Mouse (Mus musculus): ENCODE data around the gene Uba7. TPM values are rescaled to one million over a fixed set of nuclear protein-coding genes. Genes with fewer than 3 reads are reported as not detected.
"Not testable (repeated sequence)": the region's sequence is repeated elsewhere in the genome, so short reads cannot be mapped to it uniquely, and the experiment has no call there.

Gene Uba7
- total RNA-seq, 1 experiment from 2014 or later: 15.2 TPM

- no peak for DNase-seq
Measured at GRCm38 (mm10) chr9:107993013-107993412, 17.7 kb downstream of the Uba7 start.

- no peak for DNase-seq
Measured at GRCm38 (mm10) chr9:107994464-107994863, 19.2 kb downstream of the Uba7 start.

- no peak for DNase-seq
Measured at GRCm38 (mm10) chr9:107995513-107995912, 20.2 kb downstream of the Uba7 start.

GRCm38 (mm10) chr9:107996049-107996448 lies 20.7 kb downstream of the Uba7 start, which contains the start of gene Gm20662:
TSS of gene Gm20662 (plus strand) at chr9:107996349.
- no peak for DNase-seq

- DNase-seq: peak; percentile 100
Measured at GRCm38 (mm10) chr9:108001922-108002770, 26.8 kb downstream of the Uba7 start, which contains the start of gene Ip6k1. TSS of gene Ip6k1 (plus strand) at chr9:108002501.

GRCm38 (mm10) chr9:108002778-108003530 lies 27.6 kb downstream of the Uba7 start:
- no peak for DNase-seq

- DNase-seq: peak; percentile 16
Measured at GRCm38 (mm10) chr9:108003531-108003890, 28.2 kb downstream of the Uba7 start.

- DNase-seq: no peak
Measured at GRCm38 (mm10) chr9:108008041-108008440, 32.7 kb downstream of the Uba7 start.

- no peak for DNase-seq
Measured at GRCm38 (mm10) chr9:108010385-108010784, 35.1 kb downstream of the Uba7 start.

GRCm38 (mm10) chr9:108013577-108013976 lies 38.3 kb downstream of the Uba7 start:
- DNase-seq: not testable (repeated sequence)

- DNase-seq: no peak
Measured at GRCm38 (mm10) chr9:108017127-108017526, 41.8 kb downstream of the Uba7 start.

GRCm38 (mm10) chr9:108020741-108021140 lies 45.4 kb downstream of the Uba7 start:
- DNase-seq: no peak

GRCm38 (mm10) chr9:108023216-108023615 lies 47.9 kb downstream of the Uba7 start:
- no peak for DNase-seq

- no peak for DNase-seq
Measured at GRCm38 (mm10) chr9:108026584-108026983, 51.3 kb downstream of the Uba7 start.

- DNase-seq: no peak
Measured at GRCm38 (mm10) chr9:108027867-108028266, 52.6 kb downstream of the Uba7 start.

GRCm38 (mm10) chr9:108032126-108032525 lies 56.8 kb downstream of the Uba7 start:
- DNase-seq: no peak

Other genes starting within 250 kb of the Uba7 start
- gene Rbm5, start 204.5 kb upstream of the Uba7 start, total RNA-seq (2021): 108 and 137 TPM in 2 replicates
- 49.8 and 61.4 TPM in 2 replicates for gene Rbm6, start 102.3 kb upstream of the Uba7 start, total RNA-seq (2021)
- gene Mon1a, start 87.4 kb upstream of the Uba7 start, total RNA-seq (2021): 12.3 and 14.0 TPM in 2 replicates
- gene Mst1r, start 68.6 kb upstream of the Uba7 start, total RNA-seq (2021): 5.0 and 8.7 TPM in 2 replicates
- gene Actl11, start 47.0 kb upstream of the Uba7 start, total RNA-seq (2021): not detected in 2 replicates
- 1.3 and 2.3 TPM in 2 replicates for gene Camkv, start 39.8 kb upstream of the Uba7 start, total RNA-seq (2021)
- 3.7 and 5.7 TPM in 2 replicates for gene Traip, start 25.4 kb upstream of the Uba7 start, total RNA-seq (2021)
- gene Gm20661, start 7.6 kb downstream of the Uba7 start, total RNA-seq (2021): 0.52 and 0.90 TPM in 2 replicates
- 12.5 and 15.3 TPM in 2 replicates for gene Inka1, start 10.4 kb downstream of the Uba7 start, total RNA-seq (2021)
- 1.1 and 3.2 TPM in 2 replicates for gene Cdhr4, start 17.0 kb downstream of the Uba7 start, total RNA-seq (2021)
- gene Gm20662, start 20.8 kb downstream of the Uba7 start, total RNA-seq (2021): 0.19 TPM in 1 of 2 replicates, not detected in the other
- 92.7 and 106 TPM in 2 replicates for gene Ip6k1, start 27.0 kb downstream of the Uba7 start, total RNA-seq (2021)
- gene Gmppb, start 73.7 kb downstream of the Uba7 start, total RNA-seq (2021): 20.2 and 20.9 TPM in 2 replicates
- 4.1 and 4.4 TPM in 2 replicates for gene Amigo3, start 77.7 kb downstream of the Uba7 start, total RNA-seq (2021)
- gene Mst1, start 104.9 kb downstream of the Uba7 start, total RNA-seq (2021): 1.4 and 20.2 TPM in 2 replicates
- 54.2 and 66.6 TPM in 2 replicates for gene Rnf123, start 107.8 kb downstream of the Uba7 start, total RNA-seq (2021)
- gene Apeh, start 119.1 kb downstream of the Uba7 start, total RNA-seq (2021): 76.2 and 76.5 TPM in 2 replicates
- 2.9 TPM in 2 replicates for gene Bsn, start 214.9 kb downstream of the Uba7 start, total RNA-seq (2021)